Mouse (Mus musculus): ENCODE data around the gene Rap1a.

DNA sequence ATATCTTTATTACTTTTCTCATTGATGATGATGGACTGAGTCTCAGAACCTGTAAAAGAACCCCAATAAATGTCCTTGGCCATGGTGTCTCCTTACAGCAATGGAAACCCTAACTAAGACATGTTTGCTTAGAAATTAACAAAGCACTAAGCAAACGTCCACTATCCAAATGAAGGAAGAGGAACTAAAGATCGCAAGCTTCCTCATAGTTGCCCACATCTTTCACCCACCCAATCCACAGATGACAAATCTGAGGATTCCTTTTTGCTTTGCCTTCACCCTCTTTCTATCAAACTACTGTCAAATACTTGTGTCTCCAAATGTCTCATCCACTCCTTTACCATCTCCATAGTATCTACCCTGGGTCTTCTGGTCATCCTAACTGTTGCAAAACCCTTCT lies 112.6 kb downstream of the Rap1a start:
- TF ChIP-seq TAL1 (IDR thresholded peaks at IDR 0.05; ENCODE audit: low read length) = no peak
- TF ChIP-seq GATA1 (IDR thresholded peaks at IDR 0.05; ENCODE audit: low read length) = no peak
